Mouse (Mus musculus) adrenal gland, adult 10 weeks (tissue): ENCODE measurements around the gene Cdk8. TPM values are rescaled to one million over a fixed set of nuclear protein-coding genes. Genes with fewer than 3 reads are reported as not detected.

Experiments used
- polyA plus RNA-seq: library from polyadenylated mRNA; stranded (reverse); fragments of 350-450 nt; fragmentation: Illumina TruSeq; extraction: RNeasy Lipid Tissue Mini Kit (QIAGEN cat#74804); gene quantifications from one replicate; pipeline ENCODE4 v1.2.3, GENCODE M21; 2014; ENCODE audit warnings: low read depth, low replicate concordance

Cdk8 gene
- 165 TPM for polyA plus RNA-seq

GRCm38 (mm10) chr5:146230864-146231654 is at the start of gene Cdk8:
Gene Cdk8 (plus strand): TSS chr5:146231230.

DNA sequence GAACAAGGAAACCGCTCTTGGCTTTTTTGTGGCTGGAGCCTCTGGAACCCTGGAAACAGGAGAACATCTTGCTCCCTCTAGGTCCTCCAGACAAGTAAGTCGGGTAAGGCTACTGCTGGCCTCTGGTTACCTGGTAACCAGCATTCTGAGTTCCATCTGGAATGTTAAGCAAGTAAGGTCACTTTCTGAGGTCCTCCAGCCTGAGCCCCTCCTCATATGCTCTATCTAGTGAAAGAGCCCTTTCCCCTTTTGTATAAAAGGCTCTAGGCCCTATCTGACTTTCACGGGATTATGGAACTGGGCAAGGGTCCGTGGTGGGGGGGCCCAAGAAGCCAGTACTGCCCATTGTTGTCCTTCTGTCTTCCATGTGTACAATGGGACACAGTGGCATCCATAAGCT is 45.8 kb upstream of the Cdk8 start, which contains the start of gene 1700001J03Rik:
Gene 1700001J03Rik, minus strand, starts transcription at position 101 of the 400 bp plus-strand sequence.

GRCm38 (mm10) chr5:146220879-146221714 is 9.9 kb upstream of the Cdk8 start, which contains the start of gene Rnf6:
Gene Rnf6 (minus strand): TSS chr5:146221555.

Other genes with a start within 250 kb of the Cdk8 start
- gene Cyp3a25, start 221.6 kb upstream of the Cdk8 start, polyA plus RNA-seq: not detected
- gene Cyp3a59, start 152.0 kb upstream of the Cdk8 start, polyA plus RNA-seq: not detected
- gene Gm5565, start 70.7 kb upstream of the Cdk8 start, polyA plus RNA-seq: not detected
- gene Gm6309, start 60.5 kb upstream of the Cdk8 start, polyA plus RNA-seq: not detected
- not detected for gene 1700001J03Rik, start 45.9 kb upstream of the Cdk8 start, polyA plus RNA-seq
- 89.6 TPM for gene Rnf6, start 9.7 kb upstream of the Cdk8 start, polyA plus RNA-seq
- 70.2 TPM for gene Wasf3, start 153.8 kb downstream of the Cdk8 start, polyA plus RNA-seq